Mouse (Mus musculus): ENCODE data around the gene Nrarp. TPM values are rescaled to one million over a fixed set of nuclear protein-coding genes. Genes with fewer than 3 reads are reported as not detected.
A peak's percentile ranks its signal among the peaks of the same experiment; 100 is the strongest.

Nrarp gene
- total and polyA plus RNA-seq, 3 experiments: 0.20 to 3.1 (median 0.35) TPM

GRCm38 (mm10) chr2:25224492-25224765 is 43.9 kb downstream of the Nrarp start, which contains the start of gene Tubb4b:
Gene Tubb4b (minus strand): TSS chr2:25224702.
- H3K36me3 ChIP-seq (replicated peaks in 1 of 2; ENCODE audit: control insufficient read depth in 1 of 2, insufficient read depth in 1 of 2, low read length in 1 of 2): peaks cover 22 to 26% of the 10 kb centered on the region in 2 experiments
- TF ChIP-seq USF1 (IDR thresholded peaks at IDR 0.05; ENCODE audit: low read depth, low read length) (no peak; the same call in 1 of the 2 replicates), CHD2 (IDR thresholded peaks at IDR 0.05; ENCODE audit: low read length) (no peak), CHD1 (IDR thresholded peaks at IDR 0.05; ENCODE audit: low read depth, low read length) (no peak), NELFE (IDR thresholded peaks at IDR 0.05; ENCODE audit: low read depth, low read length) (peak; percentile 99), MAFK (IDR thresholded peaks at IDR 0.05; ENCODE audit: insufficient replicate concordance, low read length) (no peak), PAX5 (IDR thresholded peaks at IDR 0.05; ENCODE audit: low read length) (no peak), ZNF384 (IDR thresholded peaks at IDR 0.05; ENCODE audit: low read depth, low read length) (no peak), RAD21 (IDR thresholded peaks at IDR 0.05; ENCODE audit: low read depth, low read length) (no peak), NRF1 (IDR thresholded peaks at IDR 0.05; ENCODE audit: low read depth, low read length) (peak; percentile 80), MXI1 (IDR thresholded peaks at IDR 0.05; ENCODE audit: low read depth, low read length) (peak; percentile 86), SIN3A (IDR thresholded peaks at IDR 0.05; ENCODE audit: low read length) (peak; percentile 86; the same call in 1 of the 2 replicates), GABPA (IDR thresholded peaks at IDR 0.05; ENCODE audit: insufficient replicate concordance, low read depth, low read length) (no peak), E2F4 (IDR thresholded peaks at IDR 0.05; ENCODE audit: insufficient replicate concordance, low read depth, low read length) (0 out of 2 replicates have a peak, but pooled peaks have one; percentile 23), CTCF (conservative IDR thresholded peaks at IDR 0.05 in 1 of 2, IDR thresholded peaks at IDR 0.05 in 1 of 2; ENCODE audit: low read depth in 2 of 2, low read length in 2 of 2) (no peak), JUND (conservative IDR thresholded peaks at IDR 0.05; ENCODE audit: low read depth, low read length) (no peak), ZC3H11A (IDR thresholded peaks at IDR 0.05; ENCODE audit: low read depth, low read length) (no peak), POLR2A (IDR thresholded peaks at IDR 0.05; ENCODE audit: low read depth, low read length) (peak; percentile 98), KAT2A (IDR thresholded peaks at IDR 0.05; ENCODE audit: insufficient replicate concordance, low read length) (0 out of 2 replicates have a peak, but pooled peaks have one; percentile 61), ZMIZ1 (IDR thresholded peaks at IDR 0.05; ENCODE audit: low read depth, low read length) (peak; percentile 99), TCF12 (IDR thresholded peaks at IDR 0.05; ENCODE audit: low read depth, low read length) (peak; percentile 95), JUN (IDR thresholded peaks at IDR 0.05; ENCODE audit: insufficient read depth, low read depth, low read length) (no peak), RCOR1 (conservative IDR thresholded peaks at IDR 0.05; ENCODE audit: low read depth, low read length) (no peak), SMC3 (IDR thresholded peaks at IDR 0.05; ENCODE audit: low read depth, low read length) (no peak), MAX (IDR thresholded peaks at IDR 0.05; ENCODE audit: low read length) (peak; percentile 64; the same call in 1 of the 2 replicates), ETS1 (conservative IDR thresholded peaks at IDR 0.05; ENCODE audit: low read depth, low read length) (no peak), ELF1 (IDR thresholded peaks at IDR 0.05; ENCODE audit: low read depth, low read length) (0 out of 2 replicates have a peak, but pooled peaks have one; percentile 7), MYC (IDR thresholded peaks at IDR 0.05; ENCODE audit: low read depth, low read length) (peak; percentile 77; the same call in 1 of the 2 replicates), POLR2AphosphoS2 (IDR thresholded peaks at IDR 0.05; ENCODE audit: low read depth, low read length) (peak; percentile 98), MEF2A (IDR thresholded peaks at IDR 0.05; ENCODE audit: borderline replicate concordance, low read depth, low read length) (no peak; the same call in 1 of the 2 replicates), EP300 (IDR thresholded peaks at IDR 0.05; ENCODE audit: low read length) (no peak), UBTF (IDR thresholded peaks at IDR 0.05; ENCODE audit: low read depth, low read length) (no peak), ZKSCAN1 (IDR thresholded peaks at IDR 0.05; ENCODE audit: borderline replicate concordance, low read depth, low read length) (no peak), HCFC1 (IDR thresholded peaks at IDR 0.05; ENCODE audit: low read depth, low read length) (peak; percentile 52), USF2 (conservative IDR thresholded peaks at IDR 0.05; ENCODE audit: low read depth, low read length) (no peak), TBP (conservative IDR thresholded peaks at IDR 0.05; ENCODE audit: low read depth, low read length) (peak; percentile 98), BHLHE40 (IDR thresholded peaks at IDR 0.05; ENCODE audit: low read depth, low read length) (peak; percentile 45; the same call in 1 of the 2 replicates), MAZ (IDR thresholded peaks at IDR 0.05; ENCODE audit: low read depth, low read length) (no peak), IRF4 (IDR thresholded peaks at IDR 0.05; ENCODE audit: low read depth, low read length) (peak; percentile 42; the same call in 1 of the 2 replicates)
- H3K9me3 ChIP-seq (replicated peaks; ENCODE audit: low read length): no peaks in the 10 kb centered on the region
- peak within 1 kb of the TSS; percentile 92 for H3K9ac ChIP-seq (ENCODE audit: insufficient read depth, low read depth)
- in situ Hi-C loops (cut with MboI; ENCODE audit: low pct_ligation_motif_present, low pct_unique_long_range_greater_than_20kb, low sequenced_read_pairs) (no loop called here), dilution Hi-C loops (cut with MboI; ENCODE audit: extremely low pct_ligation_motif_present, extremely low pct_unique_long_range_greater_than_20kb, low sequenced_read_pairs) (no loop called here)
- H3K4me2 ChIP-seq (ENCODE audit: insufficient read depth, low read depth, poor library complexity, severe bottlenecking): peak within 1 kb of the TSS; percentile 76
- peak within 1 kb of the TSS; percentile 98 for H3K27ac ChIP-seq (ENCODE audit: insufficient read depth, low read depth)
- H3K4me3 ChIP-seq (replicated peaks in 1 of 3; ENCODE audit: low read depth in 2 of 3, low read length in 2 of 3, poor library complexity in 1 of 3): peak within 1 kb of the TSS; percentile 64 to 99 (median 82)
- peak; percentile 99 for DNase-seq (ENCODE audit: extremely low read depth)
- H3K27me3 ChIP-seq (replicated peaks): peaks cover 6% of the 10 kb centered on the region
- peaks cover 9% of the 10 kb centered on the region for H3K79me2 ChIP-seq (replicated peaks; ENCODE audit: control insufficient read depth, extremely low read depth, insufficient read depth, poor library complexity, severe bottlenecking)
- H3K4me1 ChIP-seq (ENCODE audit: control insufficient read depth in 1 of 2, insufficient read depth in 2 of 2): peaks cover 13 to 34% of the 10 kb centered on the region in 2 experiments; a peak in 3 of 4 replicates

Data from CH12.LX (cell line).